Mouse (Mus musculus) midbrain, embryonic 12.5 days (tissue): ENCODE results near the gene Tkfc. TPM values are rescaled to one million over a fixed set of nuclear protein-coding genes. Genes with fewer than 3 reads are reported as not detected.
A peak's percentile ranks its signal among the peaks of the same experiment; 100 is the strongest.

Experiments used
- ATAC-seq: fragments of 200-750 bp; cut with Nextera tagmentation; 2 replicates; pipeline ENCODE4 v1.8.0; 2017; ENCODE audit warnings: low read depth, moderate TSS enrichment, moderate library complexity; ENCODE audit not compliant: low FRiP score
- H3K27ac ChIP-seq: fragments of 300-500 bp; sonication (generic); replicated peaks from 2 replicates; pipeline ENCODE4 v1.5.1; 2016; ENCODE audit warnings: mild to moderate bottlenecking
- H3K27me3 ChIP-seq: fragments of 300-500 bp; sonication (generic); 2 replicates; pipeline ENCODE4 v1.6.1; 2016; ENCODE audit warnings: mild to moderate bottlenecking
- H3K36me3 ChIP-seq: fragments of 300-500 bp; sonication (generic); 2 replicates; pipeline ENCODE4 v1.6.1; 2016
- H3K4me1 ChIP-seq: fragments of 300-500 bp; sonication (generic); 2 replicates; pipeline ENCODE4 v1.6.1; 2016
- H3K4me2 ChIP-seq: fragments of 300-500 bp; sonication (generic); replicated peaks from 2 replicates; pipeline ENCODE4 v1.6.1; 2016; ENCODE audit warnings: mild to moderate bottlenecking, moderate library complexity
- H3K4me3 ChIP-seq: fragments of 300-500 bp; sonication (generic); 2 replicates; pipeline ENCODE4 v1.5.1; 2016; ENCODE audit warnings: mild to moderate bottlenecking
- H3K9ac ChIP-seq: fragments of 300-500 bp; sonication (generic); replicated peaks from 2 replicates; pipeline ENCODE4 v1.6.1; 2016; ENCODE audit warnings: mild to moderate bottlenecking, moderate library complexity
- H3K9me3 ChIP-seq: fragments of 300-500 bp; sonication (generic); 2 replicates; pipeline ENCODE4 v1.6.1; 2016; ENCODE audit warnings: mild to moderate bottlenecking
- WGBS: fragments of 180-500 bp; shearing (Covaris S2); methylation state at CpG from one replicate; pipeline ENCODE4 v1.1.7; 2016; 5-methylcytosine and 5-hydroxymethylcytosine counted together
- polyA plus RNA-seq: library from polyadenylated mRNA; unstranded; fragments of >200 nt; fragmentation: Nextera tagmentation; extraction: Ambion mirVana; gene quantifications from 2 replicates; pipeline ENCODE4 v1.2.1, GENCODE M21; 2016

Tkfc gene
- polyA plus RNA-seq, 1 experiment from 2014 or later = 22.9 TPM

- Histone ChIP-seq H3K4me3 (no peak overlapping the region), H3K27ac (no peak overlapping the region), H3K27me3 (no peaks in the 10 kb centered on the region), H3K9me3 (no peaks in the 10 kb centered on the region), H3K36me3 (peaks cover 25% of the 10 kb centered on the region), H3K9ac (0 out of 2 replicates have a peak overlapping the region, but pooled peaks have one; percentile 16), H3K4me2 (no peak overlapping the region), H3K4me1 (peaks cover 33% of the 10 kb centered on the region)
- WGBS = 86% methylated on average over 18 of the region's 18 CpGs
- ATAC-seq = no peak
Measured at GRCm38 (mm10) chr19:10603660-10604523, 1.6 kb downstream of the Tkfc start.

- Histone ChIP-seq H3K27ac (peak overlapping the region; percentile 96), H3K9me3 (no peaks in the 10 kb centered on the region), H3K4me2 (peak overlapping the region; percentile 57), H3K27me3 (no peaks in the 10 kb centered on the region), H3K36me3 (peaks cover 18% of the 10 kb centered on the region), H3K4me3 (peak overlapping the region; percentile 36), H3K9ac (peak overlapping the region; percentile 75), H3K4me1 (peaks cover 32% of the 10 kb centered on the region)
- 1% methylated on average over 9 of the region's 9 CpGs for WGBS
- peak; percentile 68 for ATAC-seq
Measured at GRCm38 (mm10) chr19:10602787-10603186, 2.7 kb downstream of the Tkfc start.

- H3K27me3 ChIP-seq = no peaks in the 10 kb centered on the region
- H3K27ac ChIP-seq = peak overlapping the region; percentile 96
Measured at GRCm38 (mm10) chr19:10602247-10602769, 3.1 kb downstream of the Tkfc start.

GRCm38 (mm10) chr19:10599648-10600047 lies 5.8 kb downstream of the Tkfc start:
- no peak overlapping the region for H3K4me3 ChIP-seq
- H3K9me3 ChIP-seq = no peaks in the 10 kb centered on the region
- no peaks in the 10 kb centered on the region for H3K27me3 ChIP-seq
- H3K4me2 ChIP-seq = no peak overlapping the region
- H3K27ac ChIP-seq = no peak overlapping the region
- ATAC-seq = no peak
- no peak overlapping the region for H3K9ac ChIP-seq
- H3K4me1 ChIP-seq = peaks cover 17% of the 10 kb centered on the region
- WGBS = 91% methylated on average over 2 of the region's 2 CpGs
- H3K36me3 ChIP-seq = peaks cover 29% of the 10 kb centered on the region

More at GRCm38 (mm10) chr19:10602247-10602769, 3.1 kb downstream of the Tkfc start:
- 4% methylated on average over 6 of the region's 6 CpGs for WGBS
- peak; percentile 44 for ATAC-seq
- H3K4me1 ChIP-seq = peaks cover 30% of the 10 kb centered on the region
- H3K9ac ChIP-seq = peak overlapping the region; percentile 75
- peaks cover 15% of the 10 kb centered on the region for H3K36me3 ChIP-seq
- peak overlapping the region; percentile 57 for H3K4me2 ChIP-seq
- H3K9me3 ChIP-seq = no peaks in the 10 kb centered on the region
- peak overlapping the region; percentile 36 for H3K4me3 ChIP-seq

GRCm38 (mm10) chr19:10598188-10598587 lies 7.3 kb downstream of the Tkfc start:
- 43% methylated on average over 3 of the region's 3 CpGs for WGBS
- no peak for ATAC-seq

GRCm38 (mm10) chr19:10591659-10592377 lies 13.6 kb downstream of the Tkfc start:
- no peak overlapping the region for H3K4me2 ChIP-seq
- no peaks in the 10 kb centered on the region for H3K4me1 ChIP-seq
- WGBS = 90% methylated on average over 6 of the region's 6 CpGs
- no peak for ATAC-seq
- H3K9me3 ChIP-seq = no peaks in the 10 kb centered on the region
- no peak overlapping the region for H3K27ac ChIP-seq
- H3K4me3 ChIP-seq = no peak overlapping the region
- H3K36me3 ChIP-seq = peaks cover 39% of the 10 kb centered on the region
- no peak overlapping the region for H3K9ac ChIP-seq
- no peaks in the 10 kb centered on the region for H3K27me3 ChIP-seq

More at GRCm38 (mm10) chr19:10598188-10598587, 7.3 kb downstream of the Tkfc start:
- Histone ChIP-seq H3K36me3 (peaks cover 41% of the 10 kb centered on the region), H3K9me3 (no peaks in the 10 kb centered on the region), H3K4me1 (peaks cover 8% of the 10 kb centered on the region), H3K4me3 (no peak overlapping the region), H3K27ac (no peak overlapping the region), H3K9ac (no peak overlapping the region), H3K4me2 (no peak overlapping the region), H3K27me3 (no peaks in the 10 kb centered on the region)

GRCm38 (mm10) chr19:10590301-10590700 lies 15.2 kb downstream of the Tkfc start:
- H3K9me3 ChIP-seq = no peaks in the 10 kb centered on the region
- H3K4me3 ChIP-seq = no peak overlapping the region
- WGBS = 74% methylated on average over 3 of the region's 3 CpGs
- peaks cover 31% of the 10 kb centered on the region for H3K36me3 ChIP-seq
- no peak overlapping the region for H3K27ac ChIP-seq
- no peak for ATAC-seq
- H3K4me1 ChIP-seq = no peaks in the 10 kb centered on the region
- no peaks in the 10 kb centered on the region for H3K27me3 ChIP-seq
- no peak overlapping the region for H3K4me2 ChIP-seq
- no peak overlapping the region for H3K9ac ChIP-seq

GRCm38 (mm10) chr19:10589127-10589857 lies 16.2 kb downstream of the Tkfc start:
- no peaks in the 10 kb centered on the region for H3K27me3 ChIP-seq
- no peaks in the 10 kb centered on the region for H3K4me1 ChIP-seq
- no peak overlapping the region for H3K27ac ChIP-seq
- ATAC-seq = no peak
- peaks cover 29% of the 10 kb centered on the region for H3K36me3 ChIP-seq
- H3K9ac ChIP-seq = no peak overlapping the region
- H3K4me2 ChIP-seq = no peak overlapping the region
- 73% methylated on average over 5 of the region's 5 CpGs for WGBS
- H3K4me3 ChIP-seq = no peak overlapping the region
- no peaks in the 10 kb centered on the region for H3K9me3 ChIP-seq

- Histone ChIP-seq H3K9me3 (no peaks in the 10 kb centered on the region), H3K27ac (no peak overlapping the region), H3K4me3 (no peak overlapping the region), H3K27me3 (no peaks in the 10 kb centered on the region), H3K4me2 (no peak overlapping the region), H3K9ac (no peak overlapping the region), H3K4me1 (no peaks in the 10 kb centered on the region), H3K36me3 (peaks cover 23% of the 10 kb centered on the region; the same call in 1 of the 2 replicates)
- 79% methylated on average over 8 of the region's 8 CpGs for WGBS
- ATAC-seq = no peak
Measured at GRCm38 (mm10) chr19:10587231-10587630, 18.2 kb downstream of the Tkfc start.

GRCm38 (mm10) chr19:10585112-10585511 lies 20.3 kb downstream of the Tkfc start:
- Histone ChIP-seq H3K9ac (no peak overlapping the region), H3K27me3 (no peaks in the 10 kb centered on the region), H3K4me2 (no peak overlapping the region), H3K9me3 (no peaks in the 10 kb centered on the region), H3K4me1 (no peaks in the 10 kb centered on the region), H3K27ac (no peak overlapping the region), H3K36me3 (peaks cover 12% of the 10 kb centered on the region; the same call in 1 of the 2 replicates), H3K4me3 (no peak overlapping the region)
- 94% methylated on average over 8 of the region's 8 CpGs for WGBS
- ATAC-seq = no peak

GRCm38 (mm10) chr19:10583550-10584146 lies 21.8 kb downstream of the Tkfc start:
- Histone ChIP-seq H3K4me1 (0 out of 2 replicates have a peak, but pooled peaks cover under 1% of the 10 kb centered on the region), H3K27ac (no peak overlapping the region), H3K9me3 (no peaks in the 10 kb centered on the region), H3K36me3 (peaks cover 12% of the 10 kb centered on the region; the same call in 1 of the 2 replicates), H3K9ac (no peak overlapping the region), H3K27me3 (no peaks in the 10 kb centered on the region), H3K4me3 (no peak overlapping the region), H3K4me2 (no peak overlapping the region)
- no peak for ATAC-seq
- WGBS = 86% methylated on average over 7 of the region's 7 CpGs
